In genomic region chr12:71197671-71198070, GRCm38 (mm10) we compare ENCODE assay signal across 10 mouse cellular contexts.
A peak's percentile ranks its signal among the peaks of the same experiment; 100 is the strongest.
DNase-seq lines count a peak whose midpoint lies in the region; ATAC-seq and TF ChIP-seq lines count a peak whose summit lies in the region.
"Had no signal": no experiment of that assay in that cellular context is flagged by ENCODE, and none has a peak within 500 bp of the region (broad histone marks: within the 10 kb centered on the region; RNA-seq: fewer than 3 reads in every experiment).

No protein-coding gene starts in this region.

- TF ChIP-seq CTCF in layer of hippocampus, adult 2 months (conservative IDR thresholded peaks at IDR 0.05), result peak; percentile 86
- peak in 1 of 3 experiments; percentile 37; a peak in 2 of 6 replicates for TF ChIP-seq CTCF in MEL (IDR thresholded peaks at IDR 0.05 in 2 of 3, conservative IDR thresholded peaks at IDR 0.05 in 1 of 3; ENCODE audit: control insufficient read depth in 1 of 3, insufficient read depth in 1 of 3, low read depth in 2 of 3, low read length in 3 of 3, poor library complexity in 1 of 3, severe bottlenecking in 1 of 3)

- no peak overlapping the region for H3K9ac ChIP-seq in MEL (ENCODE audit: control insufficient read depth, low read depth, low read length, poor library complexity, severe bottlenecking)
- H3K9ac ChIP-seq: heart, embryonic 15.5 days; liver, embryonic 13.5 days had no signal

- DNase-seq in cerebellum, adult 11 months, result peak; percentile 20
- DNase-seq in cerebellum, adult 11-12 months, result no peak
- peak in 1 of 2 experiments; percentile 23 for DNase-seq in layer of hippocampus, adult 2 months (ENCODE audit: low spot score in 2 of 2)
- DNase-seq in layer of hippocampus, postnatal 36 days, result no peak
- peak; percentile 12 for DNase-seq in MEL (ENCODE audit: low read depth, low spot score)
- DNase-seq in forelimb bud, embryonic 11.5 days (ENCODE audit: low read depth, low spot score), result peak; percentile 29
- no peak for DNase-seq in spleen, postnatal 10 days (ENCODE audit: low spot score in 2 of 2)
- DNase-seq: liver, embryonic 13.5 days had no signal

- no peaks in the 10 kb centered on the region for H3K4me1 ChIP-seq in MEL (ENCODE audit: control insufficient read depth in 1 of 2, insufficient read depth in 2 of 2, low read length in 2 of 2)
- H3K4me1 ChIP-seq: liver, embryonic 13.5 days had no signal

- no peak overlapping the region for H3K4me3 ChIP-seq in layer of hippocampus, adult 2 months
- H3K4me3 ChIP-seq in MEL (ENCODE audit: control insufficient read depth in 1 of 2, insufficient read depth in 1 of 2, low read depth in 2 of 2, low read length in 2 of 2), result no peak overlapping the region
- H3K4me3 ChIP-seq: heart, embryonic 15.5 days; liver, embryonic 13.5 days had no signal

- H3K9me3 ChIP-seq in MEL (replicated peaks; ENCODE audit: insufficient read depth, low read length), result no peaks in the 10 kb centered on the region
- H3K9me3 ChIP-seq: heart, embryonic 15.5 days; liver, embryonic 13.5 days had no signal

- ATAC-seq in erythroblast, adult 5-6 weeks (replicated peaks; ENCODE audit: low FRiP score, poor library complexity, severe bottlenecking), result no peak

- H3K79me2 ChIP-seq in MEL (ENCODE audit: control insufficient read depth, insufficient read depth, low read length, poor library complexity), result no peaks in the 10 kb centered on the region

- no peaks in the 10 kb centered on the region for H3K27me3 ChIP-seq in MEL (ENCODE audit: control insufficient read depth in 1 of 2, insufficient read depth in 2 of 2, low read length in 2 of 2)
- H3K27me3 ChIP-seq: heart, embryonic 15.5 days; liver, embryonic 13.5 days had no signal

- peak; percentile 28 for TF ChIP-seq RAD21 in MEL (IDR thresholded peaks at IDR 0.05; ENCODE audit: low read depth, low read length)

- no peak for TF ChIP-seq POLR2A in MEL (IDR thresholded peaks at IDR 0.05; ENCODE audit: control insufficient read depth in 1 of 2, insufficient read depth in 1 of 2, low read depth in 1 of 2, low read length in 2 of 2, poor library complexity in 1 of 2)

- H3K36me3 ChIP-seq in MEL (ENCODE audit: control insufficient read depth in 1 of 2, insufficient read depth in 2 of 2, low read length in 2 of 2), result peaks cover 0 to 3% of the 10 kb centered on the region in 2 experiments; a peak in 2 of 4 replicates

- TF ChIP-seq EP300 in MEL (IDR thresholded peaks at IDR 0.05; ENCODE audit: low read depth in 1 of 2, low read length in 2 of 2), result no peak

- H3K27ac ChIP-seq in layer of hippocampus, adult 2 months, result no peak overlapping the region
- H3K27ac ChIP-seq in MEL (ENCODE audit: control insufficient read depth, low read depth, low read length), result no peak overlapping the region
- H3K27ac ChIP-seq: heart, embryonic 15.5 days; liver, embryonic 13.5 days had no signal

TF ChIP-seq in MEL, 35 proteins besides CTCF, POLR2A, EP300 and RAD21:
- no peak for TF ChIP-seq TCF12 (IDR thresholded peaks at IDR 0.05; ENCODE audit: low read depth, low read length)
- peak; percentile 33 for TF ChIP-seq SMC3 (IDR thresholded peaks at IDR 0.05; ENCODE audit: low read depth, low read length)
- 0 out of 2 replicates have a peak, but pooled peaks have one; percentile 2 for TF ChIP-seq ZC3H11A (IDR thresholded peaks at IDR 0.05; ENCODE audit: low read depth, low read length)

Comparison
In these comparisons a context has a peak if more than half of its experiments do, and no peak if none do; other contexts are left out.
1. DNase-seq: peak in cerebellum, adult 11 months (single experiment), MEL (single experiment) and forelimb bud, embryonic 11.5 days (single experiment); none in cerebellum, adult 11-12 months (single experiment), layer of hippocampus, postnatal 36 days (0 of 2) and spleen, postnatal 10 days (0 of 2).